Mouse (Mus musculus) forebrain, embryonic 14.5 days (tissue): ENCODE data around the gene Gfi1. TPM values are rescaled to one million over a fixed set of nuclear protein-coding genes. Genes with fewer than 3 reads are reported as not detected.

Experiments used
- polyA plus RNA-seq: library from polyadenylated mRNA; unstranded; fragments of >200 nt; fragmentation: Nextera tagmentation; extraction: Ambion mirVana; gene quantifications from 2 replicates; pipeline ENCODE4 v1.2.1, GENCODE M21; 2014

Gfi1 gene
- polyA plus RNA-seq, 1 experiment from 2014 or later, result not detected

Other genes starting within 250 kb of the Gfi1 start
- 0.20 and 0.46 TPM in 2 replicates for gene Gm42669, start 218.4 kb downstream of the Gfi1 start, polyA plus RNA-seq
- gene 1700028K03Rik, start 191.3 kb downstream of the Gfi1 start, polyA plus RNA-seq, result 0.18 and 0.19 TPM in 2 replicates
- 23.5 and 25.1 TPM in 2 replicates for gene Rpap2, start 128.7 kb downstream of the Gfi1 start, polyA plus RNA-seq
- gene Glmn, start 128.1 kb downstream of the Gfi1 start, polyA plus RNA-seq, result 26.2 and 35.1 TPM in 2 replicates
- 0.13 TPM in 1 of 2 replicates, not detected in the other for gene Ube2d2b, start 104.1 kb upstream of the Gfi1 start, polyA plus RNA-seq
- gene Evi5, start 149.1 kb upstream of the Gfi1 start, polyA plus RNA-seq, result 38.8 and 46.2 TPM in 2 replicates
- 63.5 and 65.3 TPM in 2 replicates for gene Rpl5, start 174.5 kb upstream of the Gfi1 start, polyA plus RNA-seq